Mouse (Mus musculus) liver, postnatal 0 days (tissue): ENCODE measurements at regions not wholly inside any gene's neighbourhood (a gene's known extent, or its start where the extent isn't known, plus 50 kb on each side); places are given as distances from the start of the nearest gene placed in this dataset.

Experiments
- CTCF ChIP-seq: sonication (generic); IDR thresholded peaks from 2 replicates; pipeline ENCODE4 v1.5.1; 2016; ENCODE audit warnings: antibody characterized with exemption, low read depth
- EP300 ChIP-seq: IDR thresholded peaks from 2 replicates; pipeline ENCODE4 v1.6.1; 2016; ENCODE audit warnings: antibody characterized with exemption, low read depth, mild to moderate bottlenecking

DNA sequence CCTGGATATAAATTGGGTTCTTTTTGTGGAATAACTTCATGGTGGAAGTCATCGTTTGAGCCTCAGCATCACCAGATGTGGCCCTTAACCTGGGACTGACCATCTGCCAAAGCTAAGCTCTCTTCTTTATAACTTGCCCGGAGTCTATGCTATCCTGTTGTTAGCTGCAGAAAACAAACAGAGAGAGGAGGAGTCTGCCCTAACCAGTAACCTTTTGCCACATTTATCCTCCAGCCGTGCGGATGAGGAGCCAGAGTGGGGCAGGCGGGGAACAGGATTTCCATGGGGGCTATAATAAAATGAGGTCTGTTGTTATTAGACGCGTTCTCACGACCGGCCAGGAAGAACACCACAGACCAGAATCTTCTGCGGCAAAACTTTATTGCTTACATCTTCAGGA, 51.4 kb upstream of the Wdr26 start:
- TF ChIP-seq CTCF (no peak), EP300 (no peak)
